In genomic region chr13:49345476-49345875, GRCm38 (mm10) we compare ENCODE assay signal across 8 mouse cellular contexts. TPM values are rescaled to one million over a fixed set of nuclear protein-coding genes. Genes with fewer than 3 reads are reported as not detected.
DNase-seq lines count a peak whose midpoint lies in the region; ATAC-seq lines count a peak whose summit lies in the region.

No protein-coding gene starts in this region.

- H3K4me1 ChIP-seq in neural tube, embryonic 12.5 days, result peaks cover 49% of the 10 kb centered on the region
- H3K4me1 ChIP-seq in embryonic facial prominence, embryonic 10.5 days, result peaks cover 46% of the 10 kb centered on the region

- peak overlapping the region; percentile 0; the same call in 1 of the 2 replicates for H3K9ac ChIP-seq in neural tube, embryonic 12.5 days

- WGBS in neural tube, embryonic 12.5 days, result 88% methylated on average over 2 of the region's 2 CpGs
- WGBS in embryonic facial prominence, embryonic 10.5 days, result 88% methylated on average over 2 of the region's 2 CpGs

- no peak overlapping the region for H3K4me3 ChIP-seq in neural tube, embryonic 12.5 days
- 0 out of 2 replicates have a peak overlapping the region, but pooled peaks have one; percentile 17 for H3K4me3 ChIP-seq in embryonic facial prominence, embryonic 10.5 days

- intact Hi-C loops in heart, postnatal 25 days (cut with DNase I), result loop anchor here (10.0 kb wide), 1 partner anchor 159 kb away; the partner anchor contains the start of gene Ecm2

- no peaks in the 10 kb centered on the region for H3K36me3 ChIP-seq in neural tube, embryonic 12.5 days
- H3K36me3 ChIP-seq in embryonic facial prominence, embryonic 10.5 days (replicated peaks), result 0 out of 2 replicates have a peak, but pooled peaks cover 7% of the 10 kb centered on the region

- H3K27ac ChIP-seq in neural tube, embryonic 12.5 days, result no peak overlapping the region
- 0 out of 2 replicates have a peak overlapping the region, but pooled peaks have one; percentile 44 for H3K27ac ChIP-seq in embryonic facial prominence, embryonic 10.5 days (replicated peaks)

- H3K4me2 ChIP-seq in neural tube, embryonic 12.5 days (replicated peaks), result peak overlapping the region; percentile 87

- H3K9me3 ChIP-seq in neural tube, embryonic 12.5 days, result no peaks in the 10 kb centered on the region
- H3K9me3 ChIP-seq in embryonic facial prominence, embryonic 10.5 days, result no peaks in the 10 kb centered on the region

- H3K27me3 ChIP-seq in neural tube, embryonic 12.5 days (replicated peaks), result no peaks in the 10 kb centered on the region
- H3K27me3 ChIP-seq in embryonic facial prominence, embryonic 10.5 days (replicated peaks; ENCODE audit: low read depth, poor library complexity, severe bottlenecking), result no peaks in the 10 kb centered on the region

- ATAC-seq in neural tube, embryonic 12.5 days (ENCODE audit: low FRiP score, low read depth), result no peak
- ATAC-seq in monocyte, adult 5-6 weeks (replicated peaks; ENCODE audit: insufficient number of reproducible peaks, low FRiP score, low TSS enrichment, poor library complexity, severe bottlenecking), result no peak

- no peak for DNase-seq in neural tube, embryonic 10.5 days (ENCODE audit: extremely low spot score, low spot score)
- no peak for DNase-seq in embryonic facial prominence, embryonic 10.5 days (ENCODE audit: low spot score)
- DNase-seq in heart, postnatal 25 days (ENCODE audit: low spot score), result peak; percentile 56
- DNase-seq in lung, postnatal 36 days, result peak; percentile 82
- no peak for DNase-seq in embryo, embryonic 11 days
- DNase-seq in thymus, postnatal 25 days, result no peak

RNA-seq across cellular contexts. Expression of gene Bicd2, which starts 4.1 kb away (rescaled TPM):
- polyA plus RNA-seq in neural tube, embryonic 12.5 days (2016; fragmentation: Nextera tagmentation; extraction: Ambion mirVana), result 44.5 and 49.9 TPM in 2 replicates
- polyA plus RNA-seq in embryonic facial prominence, embryonic 10.5 days (2016; fragmentation: Nextera tagmentation; extraction: Ambion mirVana), result 32.6 and 33.3 TPM in 2 replicates
- total RNA-seq in heart, postnatal 25 days (2021), result 10 to 100 TPM; 74.7 to 76.9 TPM
- 24.4 to 44.2 TPM (median 31.3 TPM) in 3 replicates for total RNA-seq in monocyte, adult 5-6 weeks (2017)

RNA-seq across cellular contexts. Expression of gene Fgd3, which starts 25.4 kb away (rescaled TPM):
- polyA plus RNA-seq in neural tube, embryonic 12.5 days (2016; fragmentation: Nextera tagmentation; extraction: Ambion mirVana), result 2.6 and 2.7 TPM in 2 replicates
- 1.2 and 1.3 TPM in 2 replicates for polyA plus RNA-seq in embryonic facial prominence, embryonic 10.5 days (2016; fragmentation: Nextera tagmentation; extraction: Ambion mirVana)
- 1 to 10 TPM in 1 of 2 experiments, under 1 TPM in 1; 0.91 to 1.2 TPM for total RNA-seq in heart, postnatal 25 days (2021)
- total RNA-seq in monocyte, adult 5-6 weeks (2017), result 43.6 to 60.8 TPM (median 44.6 TPM) in 3 replicates

Comparison
In these comparisons a context has a peak if more than half of its experiments do, and no peak if none do; other contexts are left out.
1. DNase-seq: peak in heart, postnatal 25 days (single experiment) and lung, postnatal 36 days (single experiment); none in neural tube, embryonic 10.5 days (single experiment), embryonic facial prominence, embryonic 10.5 days (single experiment), embryo, embryonic 11 days (single experiment) and thymus, postnatal 25 days (single experiment).
2. RNA of gene Fgd3, which starts 25.4 kb away (total RNA-seq): 43.6 to 60.8 TPM in monocyte, adult 5-6 weeks; 0.91 to 1.2 TPM in heart, postnatal 25 days; every median in the first group is over 10 times any median in the second.